Mouse (Mus musculus) MN1 (cell line): Measurements from ENCODE around the gene Ero1lb.
A peak's percentile ranks its signal among the peaks of the same experiment; 100 is the strongest.

Experiments used
- DNase-seq: peaks from one replicate; pipeline ENCODE4 v3.0.0-alpha.2; 2016; ENCODE audit warnings: low spot score

The Ero1lb gene

GRCm38 (mm10) chr13:12565621-12566390 lies at the start of gene Ero1lb:
Ero1lb (plus strand) TSS chr13:12565874.
- peak; percentile 98 for DNase-seq

GRCm38 (mm10) chr13:12519371-12519770 lies 46.3 kb upstream of the Ero1lb start:
- DNase-seq = no peak

- DNase-seq = peak; percentile 73
Measured at GRCm38 (mm10) chr13:12519955-12520584, 45.6 kb upstream of the Ero1lb start, which contains the start of gene Edaradd. Edaradd (minus strand) TSS chr13:12520438.

GRCm38 (mm10) chr13:12522346-12522745 lies 43.3 kb upstream of the Ero1lb start:
- DNase-seq = no peak

GRCm38 (mm10) chr13:12525678-12526077 lies 40.0 kb upstream of the Ero1lb start:
- DNase-seq = no peak

- no peak for DNase-seq
Measured at GRCm38 (mm10) chr13:12534628-12535027, 31.0 kb upstream of the Ero1lb start.

- DNase-seq = peak; percentile 59
Measured at GRCm38 (mm10) chr13:12537971-12538370, 27.7 kb upstream of the Ero1lb start.

- no peak for DNase-seq
Measured at GRCm38 (mm10) chr13:12539716-12540115, 26.0 kb upstream of the Ero1lb start.

- no peak for DNase-seq
Measured at GRCm38 (mm10) chr13:12540119-12540518, 25.6 kb upstream of the Ero1lb start.

GRCm38 (mm10) chr13:12542006-12542981 lies 23.4 kb upstream of the Ero1lb start:
- peak; percentile 87 for DNase-seq

GRCm38 (mm10) chr13:12543246-12543645 lies 22.4 kb upstream of the Ero1lb start:
- no peak for DNase-seq

GRCm38 (mm10) chr13:12543880-12544568 lies 21.6 kb upstream of the Ero1lb start:
- DNase-seq = no peak

GRCm38 (mm10) chr13:12554211-12554610 lies 11.5 kb upstream of the Ero1lb start:
- DNase-seq = no peak

- no peak for DNase-seq
Measured at GRCm38 (mm10) chr13:12559044-12559443, 6.6 kb upstream of the Ero1lb start.

GRCm38 (mm10) chr13:12559462-12560120 lies 6.1 kb upstream of the Ero1lb start:
- no peak for DNase-seq

GRCm38 (mm10) chr13:12561729-12562128 lies 3.9 kb upstream of the Ero1lb start:
- DNase-seq = no peak

GRCm38 (mm10) chr13:12562256-12562655 lies 3.4 kb upstream of the Ero1lb start:
- DNase-seq = no peak

GRCm38 (mm10) chr13:12567936-12568335 lies 2.3 kb downstream of the Ero1lb start:
- DNase-seq = no peak

- no peak for DNase-seq
Measured at GRCm38 (mm10) chr13:12568597-12569469, 3.2 kb downstream of the Ero1lb start.

GRCm38 (mm10) chr13:12569741-12570140 lies 4.1 kb downstream of the Ero1lb start:
- DNase-seq = no peak
